Mouse (Mus musculus): ENCODE data around the gene Creb3l4. TPM values are rescaled to one million over a fixed set of nuclear protein-coding genes. Genes with fewer than 3 reads are reported as not detected.

Gene Creb3l4
- 1.8 TPM for polyA plus RNA-seq (2014; fragmentation: Illumina TruSeq; extraction: RNeasy Lipid Tissue Mini Kit (QIAGEN cat#74804); ENCODE audit: insufficient read depth, low read depth, low replicate concordance)

DNA sequence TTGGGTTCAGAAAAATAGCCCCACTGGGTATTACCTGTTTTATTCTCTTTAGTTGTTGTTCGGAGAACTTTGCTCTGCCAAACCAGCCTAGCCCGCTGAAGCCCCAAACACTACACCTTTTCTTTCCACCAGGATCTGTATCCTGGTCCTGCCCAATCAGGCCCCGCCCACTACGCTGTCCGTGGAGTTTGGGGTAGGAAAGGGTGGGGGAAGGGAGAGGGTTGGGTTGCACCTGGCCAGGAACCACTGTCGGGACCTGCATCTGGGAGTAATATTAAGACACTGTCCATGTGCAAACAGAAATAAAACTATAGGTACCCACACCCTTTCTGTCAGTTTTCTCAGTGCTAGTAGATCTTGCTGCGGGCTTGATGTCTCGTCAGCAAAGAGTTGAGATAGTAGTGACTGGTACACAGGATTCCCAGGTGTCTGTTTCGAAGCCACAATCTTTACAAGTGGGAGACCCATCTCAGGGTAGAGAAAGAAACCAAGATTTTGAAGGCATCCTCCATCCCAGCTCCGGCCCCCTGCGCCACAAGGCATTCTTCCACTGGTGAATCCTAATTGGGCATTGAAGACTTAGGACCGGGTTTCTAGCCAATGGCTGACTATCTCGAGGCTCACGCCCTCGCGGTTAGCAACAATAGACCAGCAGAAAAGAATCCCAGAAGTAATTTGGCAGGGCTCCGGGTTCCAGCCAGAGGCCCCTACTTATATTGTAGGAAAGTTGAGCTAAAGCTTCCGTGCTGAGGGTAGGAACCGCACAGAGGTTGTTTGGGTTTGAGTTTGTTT is at the start of gene Creb3l4:
Gene Creb3l4 (minus strand): TSS at position 529 of the 792 bp plus-strand sequence.

DNA sequence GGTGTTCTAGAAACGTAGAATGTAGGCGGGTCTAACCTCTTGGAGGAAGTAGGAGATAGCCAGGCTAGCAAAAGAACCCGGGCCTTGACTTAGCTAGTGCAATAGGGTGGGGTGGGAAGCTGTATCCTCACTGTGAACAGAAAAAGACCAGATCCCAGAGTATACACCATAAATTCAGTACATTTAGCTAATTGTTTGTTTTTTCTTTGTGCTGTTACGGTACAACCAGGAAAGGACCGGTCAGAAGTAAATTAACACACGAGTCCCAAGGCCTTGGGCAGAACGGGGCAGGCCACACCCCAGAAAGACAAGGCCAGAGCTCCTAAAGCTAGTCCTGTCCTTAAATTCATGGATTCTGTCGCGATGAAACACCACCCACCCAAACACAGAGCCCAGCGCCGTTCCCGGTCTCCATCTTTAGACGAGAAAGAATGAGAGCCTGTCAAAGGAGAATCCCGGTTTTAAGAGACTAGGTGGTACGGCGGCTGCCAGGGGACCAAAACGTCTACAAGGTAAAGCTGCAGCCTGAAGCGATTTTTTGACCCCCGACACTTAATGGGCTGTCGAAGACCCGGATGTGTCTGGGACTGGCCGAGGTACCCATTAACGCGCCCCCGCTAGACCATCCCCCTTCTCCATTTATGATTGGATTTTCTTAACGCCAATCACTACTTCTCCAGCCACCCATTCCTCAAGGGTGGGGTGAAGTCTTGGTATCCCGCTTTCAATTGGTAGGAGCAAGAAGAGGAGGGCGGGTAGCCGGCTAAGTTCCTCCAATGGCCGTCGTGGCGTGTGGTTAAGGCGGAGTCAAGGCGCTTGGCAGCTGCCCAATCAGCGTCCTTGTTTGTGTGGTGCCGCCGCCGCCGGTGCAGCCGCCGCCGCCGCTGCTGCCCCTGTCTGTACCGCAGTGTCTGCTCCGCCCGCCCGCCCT is 49.3 kb upstream of the Creb3l4 start, which contains the start of gene Gatad2b:
Gene Gatad2b (plus strand): TSS at position 834 of the 931 bp plus-strand sequence.

GRCm38 (mm10) chr3:90265034-90265931 is 22.0 kb upstream of the Creb3l4 start, which contains the start of gene Dennd4b:
Gene Dennd4b, plus strand, starts transcription at chr3:90265185.

DNA sequence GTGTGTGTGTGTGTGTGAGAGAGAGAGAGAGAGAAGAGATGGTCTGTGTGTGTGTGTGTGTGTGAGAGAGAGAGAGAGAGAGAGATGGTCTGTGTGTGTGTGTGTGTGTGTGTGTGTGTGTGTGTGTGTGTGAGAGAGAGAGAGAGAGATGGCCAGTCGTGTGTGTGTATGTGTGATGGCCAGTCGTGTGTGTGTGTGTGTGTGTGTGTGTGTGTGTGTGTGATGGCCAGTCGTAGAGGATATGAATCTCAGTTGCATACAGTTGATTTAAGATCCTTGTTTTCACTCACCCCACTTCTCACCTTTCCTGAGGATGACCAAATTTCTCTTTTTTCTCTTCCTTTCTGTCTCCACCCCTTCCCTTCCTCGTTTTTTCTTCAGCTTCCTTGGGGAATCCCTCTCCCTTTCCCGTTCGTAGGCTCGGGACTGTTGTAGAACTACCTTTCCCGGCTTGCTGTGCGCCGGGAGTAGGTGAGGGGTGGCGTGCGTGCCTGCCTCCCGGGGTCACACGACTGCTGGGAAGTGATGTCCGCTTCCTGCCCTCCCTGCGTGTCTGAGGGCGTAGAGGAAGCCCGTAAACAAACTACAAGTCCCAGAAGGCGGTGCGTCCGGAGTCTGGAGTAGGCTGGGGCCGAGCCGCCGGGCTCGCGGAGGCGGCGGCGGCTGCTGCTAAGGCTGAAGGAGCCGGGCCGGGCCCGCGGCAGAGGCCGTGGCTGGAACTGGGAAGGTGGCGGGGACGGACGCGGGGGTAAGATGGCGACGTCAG is 10.5 kb upstream of the Creb3l4 start, which contains the start of gene Crtc2:
Gene Crtc2 (plus strand): TSS at position 511 of the 766 bp plus-strand sequence.

DNA sequence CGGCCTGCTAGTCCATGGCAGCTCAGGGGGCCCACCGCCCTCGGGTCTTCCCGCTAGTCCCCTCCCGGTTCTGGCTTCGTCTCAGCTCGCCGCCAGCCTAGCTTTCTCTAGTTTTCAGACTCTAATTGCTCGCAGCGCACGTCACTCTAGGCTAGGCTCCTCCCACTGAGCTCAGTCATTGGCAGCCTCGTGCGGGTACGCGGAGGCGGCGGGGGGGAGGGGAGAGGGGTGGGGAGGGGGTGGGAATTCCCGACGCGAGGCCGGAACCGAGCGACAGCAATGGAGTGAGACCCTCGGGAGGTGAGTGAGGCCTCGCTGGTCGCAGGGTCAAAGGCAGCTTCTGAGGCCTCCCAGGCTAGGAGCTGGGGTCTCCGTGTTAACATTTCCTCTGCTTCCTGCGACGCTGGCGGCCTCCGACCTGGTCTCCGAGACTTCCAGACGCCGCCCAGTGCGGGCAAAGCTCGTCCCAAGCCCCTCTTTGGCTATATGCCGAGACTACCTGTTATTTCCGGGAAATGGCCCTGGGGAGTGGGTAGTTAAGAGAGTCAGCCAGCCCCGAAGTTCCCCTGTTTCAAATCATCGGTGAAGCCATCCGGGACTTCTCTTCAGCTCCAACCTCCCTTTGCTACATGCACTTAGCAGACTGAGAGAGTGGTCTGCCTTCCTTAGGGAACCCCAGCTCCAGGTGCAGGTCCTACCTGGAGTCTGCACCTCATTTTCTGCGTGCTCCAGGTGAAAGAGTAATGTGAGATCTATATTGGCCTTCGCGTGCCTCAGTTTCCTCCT is 4.8 kb upstream of the Creb3l4 start, which contains the start of gene Slc39a1:
Gene Slc39a1 (plus strand): TSS at position 213 of the 786 bp plus-strand sequence.

DNA sequence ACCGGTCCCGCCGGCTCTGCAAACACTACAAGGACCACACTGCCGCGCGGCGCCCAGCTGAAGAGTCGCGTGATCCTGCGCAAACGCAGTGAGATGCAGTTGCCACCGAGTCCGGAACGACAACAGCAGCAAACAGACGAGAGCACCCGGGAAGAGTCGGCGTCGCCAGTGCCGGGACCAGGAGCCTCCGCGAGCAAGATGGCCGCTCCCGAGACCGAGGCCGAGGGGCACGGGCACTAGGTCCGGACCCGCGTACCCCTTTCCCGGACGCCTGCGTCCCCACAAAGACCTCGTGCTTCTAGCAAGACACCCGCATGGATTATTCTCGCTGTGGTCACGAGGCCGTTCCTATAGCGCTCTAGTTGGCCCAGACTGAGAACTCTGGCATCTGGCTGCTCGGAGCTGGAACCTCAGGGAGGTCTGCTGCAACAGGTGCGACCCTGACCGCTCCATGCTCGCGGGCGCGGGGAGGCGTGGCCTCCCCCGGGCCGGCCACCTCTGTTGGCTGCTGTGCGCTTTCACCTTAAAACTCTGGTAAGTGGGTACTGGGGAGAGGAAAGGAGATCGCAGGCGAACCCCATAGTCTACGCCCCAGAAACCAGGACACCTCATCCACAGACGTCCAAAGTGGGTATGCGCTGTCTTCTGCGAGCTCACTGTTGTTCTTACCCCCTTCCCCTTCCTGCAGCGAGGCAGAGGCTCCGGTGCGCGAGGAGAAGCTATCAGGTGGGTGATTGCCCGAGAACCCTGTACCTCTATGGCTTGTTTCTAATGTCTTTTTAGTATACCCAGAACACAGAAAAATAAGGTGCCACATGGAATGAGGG is 11.6 kb downstream of the Creb3l4 start, which contains the start of gene Jtb:
Gene Jtb (plus strand): TSS at position 91 of the 827 bp plus-strand sequence.

DNA sequence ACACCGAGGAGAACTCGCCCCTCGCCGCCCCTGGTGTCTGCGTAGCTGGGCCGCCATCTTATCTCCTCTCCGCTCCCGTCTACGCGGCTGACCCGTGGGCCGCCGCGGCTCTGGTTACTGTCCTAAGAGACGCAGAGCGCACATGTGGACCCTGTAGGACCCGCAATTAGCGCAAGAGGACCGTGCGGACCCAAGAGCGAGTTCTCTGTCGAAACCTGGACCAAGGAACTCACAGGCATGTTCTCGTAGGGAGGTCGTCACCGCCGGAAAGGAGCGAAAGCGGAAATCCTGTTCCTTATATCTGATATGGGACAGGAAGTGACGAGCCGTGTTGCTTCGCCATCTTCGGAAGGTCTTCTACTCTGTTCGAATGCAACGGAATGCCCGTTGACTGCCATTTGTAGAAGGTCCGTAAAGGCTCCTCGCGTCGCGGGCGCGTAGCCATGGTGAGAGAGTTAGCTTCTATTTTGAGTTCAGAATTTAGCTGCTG is 29.9 kb downstream of the Creb3l4 start, which contains the start of the genes Rps27 and Rab13:
Gene Rps27 (minus strand): TSS at position 275 of the 490 bp plus-strand sequence.
Gene Rab13 (plus strand): TSS at position 319 of the 490 bp plus-strand sequence.

Other genes starting within 250 kb of the Creb3l4 start
- 68.6 TPM for gene Hax1, start 244.7 kb downstream of the Creb3l4 start, polyA plus RNA-seq (2014; fragmentation: Illumina TruSeq; extraction: RNeasy Lipid Tissue Mini Kit (QIAGEN cat#74804); ENCODE audit: insufficient read depth, low read depth, low replicate concordance)
- 91.0 TPM for gene 4933434E20Rik, start 191.9 kb downstream of the Creb3l4 start, polyA plus RNA-seq (2014; fragmentation: Illumina TruSeq; extraction: RNeasy Lipid Tissue Mini Kit (QIAGEN cat#74804); ENCODE audit: insufficient read depth, low read depth, low replicate concordance)
- 27.3 TPM for gene Ubap2l, start 190.9 kb downstream of the Creb3l4 start, polyA plus RNA-seq (2014; fragmentation: Illumina TruSeq; extraction: RNeasy Lipid Tissue Mini Kit (QIAGEN cat#74804); ENCODE audit: insufficient read depth, low read depth, low replicate concordance)
- gene Tpm3, start 170.9 kb downstream of the Creb3l4 start, polyA plus RNA-seq (2014; fragmentation: Illumina TruSeq; extraction: RNeasy Lipid Tissue Mini Kit (QIAGEN cat#74804); ENCODE audit: insufficient read depth, low read depth, low replicate concordance) = 250 TPM
- gene Nup210l, start 139.4 kb downstream of the Creb3l4 start, polyA plus RNA-seq (2014; fragmentation: Illumina TruSeq; extraction: RNeasy Lipid Tissue Mini Kit (QIAGEN cat#74804); ENCODE audit: insufficient read depth, low read depth, low replicate concordance) = 0.12 TPM
- gene Rps27, start 29.9 kb downstream of the Creb3l4 start, polyA plus RNA-seq (2014; fragmentation: Illumina TruSeq; extraction: RNeasy Lipid Tissue Mini Kit (QIAGEN cat#74804); ENCODE audit: insufficient read depth, low read depth, low replicate concordance) = 6,956 TPM
- gene Rab13, start 29.8 kb downstream of the Creb3l4 start, polyA plus RNA-seq (2014; fragmentation: Illumina TruSeq; extraction: RNeasy Lipid Tissue Mini Kit (QIAGEN cat#74804); ENCODE audit: insufficient read depth, low read depth, low replicate concordance) = 19.0 TPM
- gene Jtb, start 11.9 kb downstream of the Creb3l4 start, polyA plus RNA-seq (2014; fragmentation: Illumina TruSeq; extraction: RNeasy Lipid Tissue Mini Kit (QIAGEN cat#74804); ENCODE audit: insufficient read depth, low read depth, low replicate concordance) = 75.8 TPM
- gene Slc39a1, start 4.7 kb upstream of the Creb3l4 start, polyA plus RNA-seq (2014; fragmentation: Illumina TruSeq; extraction: RNeasy Lipid Tissue Mini Kit (QIAGEN cat#74804); ENCODE audit: insufficient read depth, low read depth, low replicate concordance) = 61.5 TPM
- gene Crtc2, start 10.7 kb upstream of the Creb3l4 start, polyA plus RNA-seq (2014; fragmentation: Illumina TruSeq; extraction: RNeasy Lipid Tissue Mini Kit (QIAGEN cat#74804); ENCODE audit: insufficient read depth, low read depth, low replicate concordance) = 24.8 TPM
- 5.8 TPM for gene Dennd4b, start 21.7 kb upstream of the Creb3l4 start, polyA plus RNA-seq (2014; fragmentation: Illumina TruSeq; extraction: RNeasy Lipid Tissue Mini Kit (QIAGEN cat#74804); ENCODE audit: insufficient read depth, low read depth, low replicate concordance)
- gene Gatad2b, start 49.7 kb upstream of the Creb3l4 start, polyA plus RNA-seq (2014; fragmentation: Illumina TruSeq; extraction: RNeasy Lipid Tissue Mini Kit (QIAGEN cat#74804); ENCODE audit: insufficient read depth, low read depth, low replicate concordance) = 7.2 TPM
- gene Slc27a3, start 146.4 kb upstream of the Creb3l4 start, polyA plus RNA-seq (2014; fragmentation: Illumina TruSeq; extraction: RNeasy Lipid Tissue Mini Kit (QIAGEN cat#74804); ENCODE audit: insufficient read depth, low read depth, low replicate concordance) = 10.0 TPM
- 13.3 TPM for gene Ints3, start 190.1 kb upstream of the Creb3l4 start, polyA plus RNA-seq (2014; fragmentation: Illumina TruSeq; extraction: RNeasy Lipid Tissue Mini Kit (QIAGEN cat#74804); ENCODE audit: insufficient read depth, low read depth, low replicate concordance)
- gene Npr1, start 222.4 kb upstream of the Creb3l4 start, polyA plus RNA-seq (2014; fragmentation: Illumina TruSeq; extraction: RNeasy Lipid Tissue Mini Kit (QIAGEN cat#74804); ENCODE audit: insufficient read depth, low read depth, low replicate concordance) = 45.6 TPM
- gene Ilf2, start 232.6 kb upstream of the Creb3l4 start, polyA plus RNA-seq (2014; fragmentation: Illumina TruSeq; extraction: RNeasy Lipid Tissue Mini Kit (QIAGEN cat#74804); ENCODE audit: insufficient read depth, low read depth, low replicate concordance) = 48.9 TPM
- gene Snapin, start 247.5 kb upstream of the Creb3l4 start, polyA plus RNA-seq (2014; fragmentation: Illumina TruSeq; extraction: RNeasy Lipid Tissue Mini Kit (QIAGEN cat#74804); ENCODE audit: insufficient read depth, low read depth, low replicate concordance) = 47.6 TPM